Mouse (Mus musculus): ENCODE measurements around the gene Epop. TPM values are rescaled to one million over a fixed set of nuclear protein-coding genes. Genes with fewer than 3 reads are reported as not detected.

Epop gene
- total RNA-seq (2018; cell fraction: chromatin; rRNA removed): 1 to 10 TPM in 3 of 26 experiments, under 1 TPM in 9, not detected in 14; 0.30 to 3.2 (median 0.61) TPM
- total RNA-seq (2018; cell fraction: cytosol; rRNA removed): 1 to 10 TPM in 18 of 26 experiments, under 1 TPM in 8; 0.48 to 5.2 (median 1.3) TPM
- total RNA-seq (2018; cell fraction: nucleus; rRNA removed): 1 to 10 TPM in 9 of 26 experiments, under 1 TPM in 17; 0.36 to 2.3 (median 0.78) TPM
- 0.43 to 2.7 TPM (median 0.68 TPM) in 3 replicates for polyA plus RNA-seq (2018)

DNA sequence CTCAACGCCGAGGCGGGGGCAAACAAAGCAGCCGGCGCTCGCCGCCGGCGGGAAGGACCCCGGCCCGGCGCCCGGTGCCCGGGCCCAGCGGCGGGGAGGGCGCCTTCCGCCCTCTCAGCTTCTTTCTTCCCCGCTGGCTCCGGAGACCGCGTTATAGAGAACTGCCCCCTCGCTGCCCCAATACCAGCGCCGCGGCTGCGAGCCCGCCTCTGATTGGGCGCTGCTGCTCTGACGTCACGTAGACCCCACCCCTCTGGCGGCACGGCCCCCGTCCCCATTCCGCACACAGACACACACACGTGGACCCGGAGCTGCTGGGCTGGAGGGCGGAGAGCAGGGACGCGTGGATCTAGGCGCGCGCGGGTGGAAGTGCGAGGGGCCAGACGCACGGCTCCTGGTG, at the start of gene Epop:
Gene Epop (minus strand): TSS at position 127 of the 400 bp plus-strand sequence.
- Histone ChIP-seq H3K27ac (no peak within 1 kb of the TSS), H3K4me3 (ENCODE audit: inconsistent target) (no peak within 1 kb of the TSS)
- WGBS (ENCODE audit: missing documents): under 1% methylated on average over 47 of the region's 47 CpGs

DNA sequence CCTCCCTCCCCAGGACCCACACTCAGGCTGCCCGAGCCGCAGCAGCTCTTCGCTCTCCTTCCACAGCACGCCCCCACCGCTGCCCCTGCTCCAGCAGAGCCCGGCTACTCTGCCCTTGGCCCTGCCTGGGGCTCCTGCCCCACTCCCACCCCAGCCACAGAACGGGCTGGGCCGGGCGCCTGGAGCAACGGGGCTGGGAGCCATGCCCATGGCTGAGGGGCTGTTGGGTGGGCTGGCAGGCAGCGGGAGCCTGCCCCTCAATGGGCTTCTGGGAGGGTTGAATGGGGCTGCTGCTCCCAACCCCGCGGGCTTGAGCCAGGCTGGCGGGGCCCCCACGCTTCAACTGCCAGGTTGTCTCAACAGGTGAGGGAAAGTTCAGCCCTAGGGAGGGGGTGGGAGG, 48.8 kb upstream of the Epop start:
- H3K4me3 ChIP-seq (ENCODE audit: inconsistent target): no peak overlapping the region
- 96% methylated on average over 13 of the region's 15 CpGs for WGBS (ENCODE audit: missing documents)
- H3K36me3 ChIP-seq (ENCODE audit: inconsistent target): peaks cover 64% of the 10 kb centered on the region
- no peaks in the 10 kb centered on the region for H3K79me2 ChIP-seq (ENCODE audit: inconsistent target)
- H3K27ac ChIP-seq: no peak overlapping the region

More for the DNA sequence above, at the start of gene Epop:
- no peaks in the 10 kb centered on the region for H3K36me3 ChIP-seq (ENCODE audit: inconsistent target)
- no peaks in the 10 kb centered on the region for H3K79me2 ChIP-seq (ENCODE audit: inconsistent target)

DNA sequence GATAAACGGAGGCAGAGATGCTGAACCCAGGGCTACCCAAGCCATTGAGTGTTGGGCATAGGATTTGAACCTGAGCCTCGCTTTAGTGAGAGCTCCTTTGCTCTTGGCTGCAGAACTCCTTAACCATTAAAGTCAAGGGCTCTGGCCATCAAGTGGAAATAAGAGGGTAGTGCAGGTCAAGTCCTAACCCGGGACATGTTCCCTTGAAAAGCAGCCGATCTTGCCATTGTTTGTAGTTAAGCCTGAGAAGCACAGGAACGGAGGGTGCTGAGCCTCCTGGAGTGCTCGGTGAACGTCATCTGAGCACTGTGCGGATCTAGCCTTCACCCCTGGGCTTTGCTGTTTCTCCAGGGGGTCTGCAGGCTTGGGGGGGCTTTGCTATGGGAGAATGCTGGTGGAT, 48.3 kb upstream of the Epop start:
- H3K36me3 ChIP-seq (ENCODE audit: inconsistent target): peaks cover 67% of the 10 kb centered on the region
- H3K79me2 ChIP-seq (ENCODE audit: inconsistent target): no peaks in the 10 kb centered on the region
- WGBS (ENCODE audit: missing documents): 92% methylated on average over 8 of the region's 8 CpGs
- no peak overlapping the region for H3K4me3 ChIP-seq (ENCODE audit: inconsistent target)
- no peak overlapping the region for H3K27ac ChIP-seq

DNA sequence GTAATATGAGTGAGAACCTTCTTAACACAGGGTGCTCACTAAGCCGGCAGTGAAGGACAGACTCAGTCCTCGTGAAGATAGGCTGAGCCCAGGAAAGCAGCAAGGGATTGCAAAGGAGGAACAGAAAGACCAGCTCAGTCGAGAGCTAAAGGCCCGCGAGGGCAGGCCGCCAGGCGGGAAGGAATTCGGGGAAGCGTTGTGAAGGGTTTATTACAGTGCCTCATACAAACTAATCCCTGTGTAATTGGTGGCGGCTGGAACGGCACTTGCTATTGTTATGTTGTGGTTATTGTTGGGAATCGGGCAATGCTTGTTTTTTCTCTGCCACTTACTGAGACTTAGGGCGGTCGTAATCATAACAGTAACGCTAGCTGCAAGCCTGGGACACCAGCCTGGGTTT, 47.9 kb upstream of the Epop start:
- no peak overlapping the region for H3K27ac ChIP-seq
- no peak overlapping the region for H3K4me3 ChIP-seq (ENCODE audit: inconsistent target)
- 84% methylated on average over 15 of the region's 15 CpGs for WGBS (ENCODE audit: missing documents)
- no peaks in the 10 kb centered on the region for H3K79me2 ChIP-seq (ENCODE audit: inconsistent target)
- H3K36me3 ChIP-seq (ENCODE audit: inconsistent target): peaks cover 70% of the 10 kb centered on the region

DNA sequence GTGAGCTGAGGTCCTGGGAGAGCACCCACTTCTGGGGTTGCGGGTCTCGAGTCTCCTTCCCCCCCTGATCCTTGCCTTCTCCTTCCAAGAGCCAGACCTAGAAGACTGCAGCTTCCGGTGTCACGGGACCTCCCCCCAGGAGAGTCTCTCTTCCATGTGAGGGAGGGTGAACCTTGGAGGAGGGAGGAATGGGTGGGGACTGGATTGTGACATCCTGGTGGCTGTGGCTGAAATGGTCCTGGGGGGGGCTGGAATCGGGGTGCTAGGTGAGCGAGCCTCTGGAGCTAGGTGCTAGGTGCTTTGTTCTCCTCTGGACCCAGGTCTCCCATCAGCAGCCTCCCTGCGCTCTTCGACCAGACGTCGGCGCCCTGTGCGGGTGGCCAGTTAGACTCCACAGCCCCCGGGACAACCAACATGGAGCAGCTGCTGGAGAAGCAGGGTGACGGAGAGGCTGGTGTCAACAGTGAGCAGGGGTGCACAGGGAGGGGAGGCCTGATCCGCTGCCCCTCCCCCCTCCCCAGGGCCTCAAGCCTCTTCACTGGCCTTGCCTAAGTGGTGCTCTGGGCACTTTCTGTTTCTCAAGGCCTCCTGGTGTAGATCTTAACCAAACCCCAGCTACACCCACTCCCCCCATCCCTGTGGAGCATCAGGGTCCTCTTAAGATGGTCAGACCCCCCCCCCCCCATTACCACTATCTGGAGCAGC, 46.7 kb upstream of the Epop start:
- H3K27ac ChIP-seq: no peak overlapping the region
- H3K4me3 ChIP-seq (ENCODE audit: inconsistent target): no peak overlapping the region
- H3K36me3 ChIP-seq (ENCODE audit: inconsistent target): peaks cover 73% of the 10 kb centered on the region
- 97% methylated on average over 14 of the region's 15 CpGs for WGBS (ENCODE audit: missing documents)
- no peaks in the 10 kb centered on the region for H3K79me2 ChIP-seq (ENCODE audit: inconsistent target)

DNA sequence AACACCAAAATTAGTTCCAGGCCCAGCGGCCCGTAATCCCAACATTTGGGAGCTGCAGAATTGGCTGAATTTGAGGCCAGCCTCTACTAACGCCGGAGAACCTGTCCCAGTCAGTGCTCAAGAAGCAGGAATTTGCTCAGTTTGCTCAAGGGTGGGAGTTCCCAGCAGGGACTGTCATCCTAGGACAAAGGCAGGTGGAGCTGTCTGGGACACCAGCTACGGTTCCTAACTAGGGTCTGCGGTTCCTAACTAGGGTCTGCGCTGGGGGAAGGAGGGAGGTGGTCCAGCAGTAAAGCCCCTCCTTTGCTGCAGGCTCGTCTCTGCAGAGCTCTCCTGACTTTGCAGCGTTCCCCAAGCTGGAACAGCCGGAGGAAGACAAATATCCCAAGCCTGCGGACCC, 43.6 kb upstream of the Epop start:
- 97% methylated on average over 11 of the region's 11 CpGs for WGBS (ENCODE audit: missing documents)
- no peaks in the 10 kb centered on the region for H3K79me2 ChIP-seq (ENCODE audit: inconsistent target)
- H3K27ac ChIP-seq: no peak overlapping the region
- peaks cover 79% of the 10 kb centered on the region for H3K36me3 ChIP-seq (ENCODE audit: inconsistent target)
- H3K4me3 ChIP-seq (ENCODE audit: inconsistent target): no peak overlapping the region

DNA sequence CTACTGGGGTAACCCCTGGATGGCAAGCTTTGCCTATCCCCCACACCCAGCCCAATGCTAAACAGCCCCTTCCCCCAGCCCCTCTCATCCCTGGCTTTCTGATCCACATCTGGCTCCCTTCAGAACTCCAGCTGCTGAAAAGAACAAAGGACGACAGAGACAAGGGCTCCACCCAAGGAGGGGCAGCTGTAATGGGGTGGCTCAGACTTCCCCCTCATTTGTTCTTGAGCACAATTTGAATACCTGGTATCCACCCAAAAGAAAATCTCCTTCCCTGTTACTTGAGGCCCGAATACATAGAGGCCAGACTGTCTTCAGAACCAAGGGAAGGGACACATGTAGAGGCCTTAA, 41.6 kb upstream of the Epop start:
- Histone ChIP-seq H3K36me3 (ENCODE audit: inconsistent target) (peaks cover 74% of the 10 kb centered on the region), H3K79me2 (ENCODE audit: inconsistent target) (no peaks in the 10 kb centered on the region), H3K27ac (no peak overlapping the region), H3K4me3 (ENCODE audit: inconsistent target) (no peak overlapping the region)
- WGBS (ENCODE audit: missing documents): 94% methylated on average over 2 of the region's 2 CpGs

DNA sequence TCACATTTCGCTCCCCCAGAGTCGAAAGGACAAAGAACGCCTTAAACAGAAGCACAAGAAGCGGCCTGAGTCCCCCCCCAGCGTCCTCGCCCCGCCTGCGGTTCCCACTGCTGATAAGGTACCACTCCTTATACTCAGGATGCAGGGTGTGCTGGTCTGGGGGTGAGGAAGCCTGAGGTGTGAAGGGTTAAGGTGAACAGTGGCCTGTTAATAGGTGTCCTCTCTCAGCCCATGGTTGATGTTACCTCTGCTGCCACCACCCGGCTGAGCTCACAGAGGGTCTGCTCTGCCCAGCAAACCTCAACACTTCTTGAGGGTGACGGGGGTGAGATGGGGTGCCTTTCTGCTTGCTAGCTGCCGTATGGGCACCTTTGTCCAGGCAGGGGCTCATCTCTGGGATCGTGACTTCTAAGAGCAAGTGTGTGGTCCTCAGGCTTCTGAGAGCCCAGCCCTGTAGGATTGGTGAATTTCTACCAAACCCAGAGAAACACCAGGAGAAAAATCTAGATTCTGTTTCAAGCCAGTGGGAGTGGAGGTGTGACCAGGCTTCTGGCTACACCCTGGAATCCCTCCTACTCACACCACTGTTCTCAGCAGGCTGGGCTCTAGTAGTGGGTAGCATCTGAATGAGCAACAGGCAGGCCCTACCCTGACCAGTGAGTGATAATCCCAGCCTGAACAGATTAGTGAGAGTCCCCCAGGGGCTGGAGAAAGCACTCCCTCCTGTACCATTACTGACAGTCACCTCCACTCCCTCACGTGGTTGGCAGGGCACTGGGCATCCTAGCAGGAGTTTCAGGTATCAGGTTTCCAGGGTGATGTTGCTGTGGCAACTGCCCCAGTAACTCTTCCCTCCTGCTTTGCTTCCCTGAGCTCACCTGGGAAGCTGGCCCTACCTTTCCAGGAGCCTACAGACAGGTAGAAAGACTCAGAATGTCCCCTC, 41.0 kb upstream of the Epop start:
- Histone ChIP-seq H3K79me2 (ENCODE audit: inconsistent target) (no peaks in the 10 kb centered on the region), H3K27ac (no peak overlapping the region), H3K36me3 (ENCODE audit: inconsistent target) (peaks cover 74% of the 10 kb centered on the region), H3K4me3 (ENCODE audit: inconsistent target) (no peak overlapping the region)
- 90% methylated on average over 13 of the region's 13 CpGs for WGBS (ENCODE audit: missing documents)

DNA sequence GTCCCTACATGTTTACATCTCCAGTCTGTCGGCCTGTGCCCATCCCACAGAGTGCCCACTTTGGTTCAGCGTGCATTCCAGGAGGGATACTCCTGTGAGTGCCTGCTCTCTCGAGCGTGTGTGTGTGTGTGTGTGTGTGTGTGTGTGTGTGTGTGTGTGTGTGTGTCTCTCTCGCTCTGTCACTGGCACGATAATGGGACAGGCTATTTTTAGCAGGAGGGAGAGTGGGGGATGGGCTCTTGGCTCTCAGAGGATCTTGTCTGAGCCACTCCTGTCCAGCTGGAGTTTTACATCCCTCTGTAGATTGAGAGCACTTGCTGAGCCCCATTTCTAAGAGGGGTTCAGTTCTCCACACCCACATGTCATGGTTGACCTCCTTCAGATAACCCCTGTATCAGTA, 40.3 kb upstream of the Epop start:
- 76% methylated on average over 6 of the region's 6 CpGs for WGBS (ENCODE audit: missing documents)
- Histone ChIP-seq H3K27ac (no peak overlapping the region), H3K4me3 (ENCODE audit: inconsistent target) (no peak overlapping the region), H3K79me2 (ENCODE audit: inconsistent target) (peaks cover 3% of the 10 kb centered on the region; the same call in 1 of the 2 replicates), H3K36me3 (ENCODE audit: inconsistent target) (peaks cover 72% of the 10 kb centered on the region)

DNA sequence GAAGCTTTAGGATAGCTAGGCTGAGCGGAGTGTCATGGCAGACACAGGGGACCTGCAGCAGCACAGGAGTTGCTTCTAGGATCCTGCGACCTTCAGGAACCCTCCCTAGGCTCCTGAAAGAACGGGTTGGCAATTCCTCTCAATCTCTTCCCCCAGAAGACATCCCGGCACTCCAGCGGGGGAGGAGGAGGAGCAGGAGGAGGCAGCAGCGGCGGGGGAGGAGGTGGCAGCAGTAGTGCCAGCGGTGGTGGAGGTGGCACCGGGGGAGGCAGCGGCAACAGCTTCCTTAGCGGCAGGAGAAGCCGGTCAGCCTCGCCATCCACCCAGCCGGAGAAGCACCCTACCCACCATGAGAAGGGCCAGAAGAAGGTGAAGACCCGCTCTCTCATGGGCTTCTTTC, 39.8 kb upstream of the Epop start:
- H3K79me2 ChIP-seq (ENCODE audit: inconsistent target): peaks cover 7% of the 10 kb centered on the region; the same call in 1 of the 2 replicates
- H3K4me3 ChIP-seq (ENCODE audit: inconsistent target): no peak overlapping the region
- H3K36me3 ChIP-seq (ENCODE audit: inconsistent target): peaks cover 67% of the 10 kb centered on the region
- H3K27ac ChIP-seq: no peak overlapping the region
- 91% methylated on average over 8 of the region's 15 CpGs for WGBS (ENCODE audit: missing documents)

DNA sequence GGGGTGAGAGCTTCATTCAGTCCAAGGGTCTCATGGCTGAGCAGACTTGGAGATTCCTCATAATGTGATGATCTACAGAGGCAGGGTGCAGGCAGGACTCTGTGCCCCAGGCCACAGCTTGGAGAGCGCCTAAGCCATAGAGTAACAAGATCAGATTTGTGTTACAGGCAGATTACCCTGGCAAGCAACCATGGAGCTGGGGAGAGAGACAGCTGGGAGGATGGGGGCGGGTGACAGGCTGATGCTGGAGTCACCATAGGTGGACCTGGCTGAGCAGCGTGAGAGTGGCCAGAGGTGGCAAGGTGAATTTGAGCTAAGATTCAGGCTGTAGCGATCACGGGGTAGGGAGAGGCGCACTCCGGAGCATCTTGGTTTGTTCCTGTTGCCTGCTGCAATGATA, 38.7 kb upstream of the Epop start:
- Histone ChIP-seq H3K79me2 (ENCODE audit: inconsistent target) (peaks cover 13% of the 10 kb centered on the region; the same call in 1 of the 2 replicates), H3K4me3 (ENCODE audit: inconsistent target) (no peak overlapping the region), H3K27ac (no peak overlapping the region), H3K36me3 (ENCODE audit: inconsistent target) (peaks cover 60% of the 10 kb centered on the region)
- WGBS (ENCODE audit: missing documents): 91% methylated on average over 7 of the region's 7 CpGs

DNA sequence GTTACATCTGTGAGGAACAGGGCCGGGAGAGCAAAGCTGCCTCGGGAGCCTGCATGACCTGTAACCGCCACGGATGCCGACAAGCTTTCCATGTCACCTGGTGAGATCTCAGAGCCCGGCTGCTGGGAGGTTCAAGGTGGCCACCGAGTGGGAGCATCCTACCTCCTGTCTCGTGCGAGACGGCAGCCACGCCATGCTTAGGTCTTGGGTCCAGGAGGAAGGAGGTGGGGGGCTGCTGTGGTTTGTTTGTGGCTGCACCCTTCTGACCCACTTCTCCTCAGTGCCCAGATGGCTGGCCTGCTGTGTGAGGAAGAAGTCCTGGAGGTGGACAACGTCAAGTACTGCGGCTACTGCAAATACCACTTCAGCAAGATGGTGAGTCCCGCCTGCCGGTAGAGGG, 37.3 kb upstream of the Epop start:
- no peak overlapping the region for H3K27ac ChIP-seq
- H3K4me3 ChIP-seq (ENCODE audit: inconsistent target): no peak overlapping the region
- H3K79me2 ChIP-seq (ENCODE audit: inconsistent target): peaks cover 13% of the 10 kb centered on the region; the same call in 1 of the 2 replicates
- WGBS (ENCODE audit: missing documents): 83% methylated on average over 15 of the region's 15 CpGs
- peaks cover 49% of the 10 kb centered on the region for H3K36me3 ChIP-seq (ENCODE audit: inconsistent target)

DNA sequence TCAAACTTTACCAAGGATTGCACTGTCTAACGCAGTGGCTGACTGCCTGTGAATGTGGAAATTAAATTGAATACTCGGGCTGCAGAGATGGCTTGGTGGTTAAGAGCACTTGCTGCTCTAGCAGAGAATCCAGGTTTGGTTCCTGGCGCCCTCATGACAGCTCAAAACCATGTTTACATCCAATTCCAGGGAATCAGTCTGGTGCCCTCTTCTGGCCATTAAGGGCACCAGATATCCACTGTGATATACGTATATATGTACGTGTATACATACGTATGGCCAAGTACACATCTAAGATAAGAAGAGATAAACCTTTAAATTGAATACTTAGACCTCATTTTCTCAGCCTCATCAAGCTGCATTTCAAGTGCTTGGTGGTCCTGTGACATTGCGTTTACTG, 36.7 kb upstream of the Epop start:
- Histone ChIP-seq H3K79me2 (ENCODE audit: inconsistent target) (peaks cover 13% of the 10 kb centered on the region; the same call in 1 of the 2 replicates), H3K27ac (no peak overlapping the region), H3K36me3 (ENCODE audit: inconsistent target) (peaks cover 46% of the 10 kb centered on the region), H3K4me3 (ENCODE audit: inconsistent target) (no peak overlapping the region)
- WGBS (ENCODE audit: missing documents): 95% methylated on average over 7 of the region's 7 CpGs

DNA sequence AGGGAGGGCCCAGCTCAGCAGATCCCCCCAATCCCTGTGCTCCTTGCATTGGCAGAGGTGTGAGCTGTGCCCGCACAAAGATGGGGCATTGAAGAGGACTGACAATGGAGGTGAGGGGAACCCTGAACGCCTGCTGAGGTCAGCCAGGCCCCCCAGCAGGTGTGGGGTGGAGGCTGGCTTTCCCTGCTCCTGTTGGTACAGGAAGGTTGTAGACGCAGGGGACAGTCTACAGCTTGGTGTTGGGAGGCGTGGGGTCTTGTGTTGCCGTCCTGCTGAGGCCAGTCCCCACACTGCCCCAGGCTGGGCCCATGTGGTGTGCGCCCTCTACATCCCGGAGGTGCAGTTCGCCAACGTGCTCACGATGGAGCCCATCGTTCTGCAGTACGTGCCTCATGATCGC, 35.9 kb upstream of the Epop start:
- peaks cover 38% of the 10 kb centered on the region for H3K36me3 ChIP-seq (ENCODE audit: inconsistent target)
- peaks cover 13% of the 10 kb centered on the region; the same call in 1 of the 2 replicates for H3K79me2 ChIP-seq (ENCODE audit: inconsistent target)
- H3K4me3 ChIP-seq (ENCODE audit: inconsistent target): no peak overlapping the region
- WGBS (ENCODE audit: missing documents): 94% methylated on average over 13 of the region's 13 CpGs
- no peak overlapping the region for H3K27ac ChIP-seq
